Mouse (Mus musculus): ENCODE results near the gene Hdlbp.

DNA sequence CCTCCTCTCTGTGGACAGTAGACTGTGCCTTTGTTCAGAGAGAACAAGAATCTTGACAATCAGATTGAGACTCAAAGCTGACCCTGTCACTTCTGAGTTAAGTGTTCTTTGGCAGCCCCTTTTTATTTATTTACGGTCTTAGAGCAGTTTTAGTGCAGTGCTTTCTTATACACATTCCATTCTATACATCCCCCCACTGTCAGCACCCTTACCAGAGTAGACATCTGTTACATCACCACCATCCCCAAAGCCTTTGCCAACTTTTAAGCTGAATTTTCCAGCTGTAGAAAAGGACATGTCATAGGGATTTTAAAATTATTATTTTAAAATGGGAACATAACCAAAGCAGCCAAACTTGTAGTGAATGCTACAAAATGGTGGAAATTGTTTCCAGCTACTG, 43.7 kb upstream of the Hdlbp start:
- TF ChIP-seq E2F4 (IDR thresholded peaks at IDR 0.05; ENCODE audit: insufficient read depth) (no peak), POLR2AphosphoS2 (IDR thresholded peaks at IDR 0.05; ENCODE audit: insufficient read length, low read depth) (no peak), POLR2A (IDR thresholded peaks at IDR 0.05; ENCODE audit: insufficient read length, low read depth) (no peak)
